ENCODE assay signal across 8 mouse cellular contexts in the genomic region with DNA sequence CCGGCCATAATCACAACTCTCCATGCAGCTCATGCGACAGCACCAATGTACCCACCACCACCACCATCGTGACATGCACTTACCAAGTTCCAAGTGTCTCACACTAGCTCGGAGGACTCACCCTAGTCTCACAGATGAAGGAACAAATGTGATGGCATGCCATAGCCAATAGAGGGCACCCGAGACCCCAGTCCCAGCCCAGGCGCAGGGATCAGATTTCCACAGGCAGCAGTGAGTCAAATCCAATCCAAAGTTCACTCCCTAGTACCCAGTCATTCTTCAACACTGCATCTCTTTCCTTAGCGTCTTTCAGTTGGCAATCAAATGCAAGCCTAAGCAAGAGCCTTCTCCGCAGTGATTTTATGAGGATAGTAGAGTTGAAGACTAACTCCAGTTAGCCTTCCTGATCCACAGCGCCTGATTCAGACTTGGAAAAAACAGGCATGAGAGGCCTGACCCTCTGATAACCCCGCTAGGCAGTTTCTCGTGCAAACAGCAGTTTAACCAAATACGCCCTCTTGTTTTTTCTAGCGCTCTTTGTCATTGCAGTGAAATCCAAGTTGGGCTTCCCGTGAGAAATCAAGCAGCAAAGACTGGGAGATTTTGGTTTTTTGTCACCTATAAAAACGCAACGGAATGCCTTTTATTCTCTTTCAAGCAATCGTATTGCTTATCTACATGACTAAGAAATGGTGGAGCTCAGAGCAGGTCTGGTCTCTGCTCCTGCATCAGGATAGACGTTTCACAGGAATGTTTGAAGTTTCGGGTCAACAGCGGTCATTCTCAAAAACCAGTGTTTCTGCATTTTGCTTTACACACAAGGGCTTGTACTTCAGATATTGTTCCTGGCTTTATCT. TPM values are rescaled to one million over a fixed set of nuclear protein-coding genes. Genes with fewer than 3 reads are reported as not detected.
DNase-seq lines count a peak whose midpoint lies in the region; ATAC-seq lines count a peak whose summit lies in the region.

No protein-coding gene starts in this region.

- peak; percentile 23 for DNase-seq in gastrocnemius, adult 18-20 months (ENCODE audit: low spot score)
- DNase-seq in gastrocnemius, adult 8-10 months (ENCODE audit: low spot score in 2 of 2), result no peak
- peak; percentile 63 for DNase-seq in MEL-GATA-1-ER (ENCODE audit: extremely low read depth, low read depth)
- DNase-seq in embryonic facial prominence, embryonic 11.5 days (ENCODE audit: low spot score), result peak; percentile 74
- DNase-seq in heart, postnatal 10 days, result peak; percentile 61 to 69
- peak; percentile 54 to 70 for DNase-seq in kidney, postnatal 36 days
- peak; percentile 31 for DNase-seq in thymus, postnatal 14 days

- peak; percentile 74; the same call in 1 of the 2 replicates for ATAC-seq in embryonic facial prominence, embryonic 11.5 days (replicated peaks; ENCODE audit: insufficient number of reproducible peaks, low FRiP score, low TSS enrichment, low read depth)

- H3K9me3 ChIP-seq in embryonic facial prominence, embryonic 11.5 days (replicated peaks; ENCODE audit: control insufficient read depth, low read length), result no peaks in the 10 kb centered on the region
- no peaks in the 10 kb centered on the region for H3K9me3 ChIP-seq in megakaryocyte, embryonic 14.5 days

- no peak overlapping the region for H3K9ac ChIP-seq in embryonic facial prominence, embryonic 11.5 days (replicated peaks; ENCODE audit: low read length)

- no peaks in the 10 kb centered on the region for H3K27me3 ChIP-seq in embryonic facial prominence, embryonic 11.5 days (ENCODE audit: control insufficient read depth, insufficient read depth, low read length)
- H3K27me3 ChIP-seq in megakaryocyte, embryonic 14.5 days (replicated peaks), result no peaks in the 10 kb centered on the region

- 31% methylated on average over 20 of the region's 20 CpGs for WGBS in embryonic facial prominence, embryonic 11.5 days

- no peak overlapping the region for H3K27ac ChIP-seq in embryonic facial prominence, embryonic 11.5 days (replicated peaks; ENCODE audit: low read depth, low read length)

- H3K4me3 ChIP-seq in embryonic facial prominence, embryonic 11.5 days (ENCODE audit: low read depth, low read length), result no peak overlapping the region
- H3K4me3 ChIP-seq in megakaryocyte, embryonic 14.5 days (replicated peaks), result peak overlapping the region; percentile 83

- H3K4me1 ChIP-seq in embryonic facial prominence, embryonic 11.5 days (ENCODE audit: control insufficient read depth, insufficient read depth, low read length), result no peaks in the 10 kb centered on the region
- H3K4me1 ChIP-seq in megakaryocyte, embryonic 14.5 days, result peaks cover 49% of the 10 kb centered on the region

- H3K36me3 ChIP-seq in embryonic facial prominence, embryonic 11.5 days (replicated peaks; ENCODE audit: control insufficient read depth, insufficient read depth, low read depth, low read length), result no peaks in the 10 kb centered on the region
- no peaks in the 10 kb centered on the region for H3K36me3 ChIP-seq in megakaryocyte, embryonic 14.5 days (replicated peaks; ENCODE audit: low read length)

- H3K4me2 ChIP-seq in embryonic facial prominence, embryonic 11.5 days (ENCODE audit: low read depth, low read length), result no peak overlapping the region

- intact Hi-C loops in heart, postnatal 10 days (cut with DNase I), result loop anchor here (5.0 kb wide), 4 partner anchors 86 to 321 kb away; a partner anchor contains a TSS

RNA-seq across cellular contexts. Expression of a gene that starts 8.6 kb away (rescaled TPM):
- total RNA-seq in gastrocnemius, adult 18-20 months (2021), result 10 to 100 TPM; 14.4 to 16.7 TPM
- 10 to 100 TPM; 15.3 to 18.8 (median 16.9) TPM for total RNA-seq in gastrocnemius, adult 8-10 months (2022)
- polyA plus RNA-seq in embryonic facial prominence, embryonic 11.5 days (2014; fragmentation: Nextera tagmentation; extraction: Ambion mirVana), result 134 and 143 TPM in 2 replicates
- total RNA-seq in heart, postnatal 10 days (2021), result 10 to 100 TPM; 21.5 to 25.2 TPM
- polyA plus RNA-seq in megakaryocyte, embryonic 14.5 days (2012; ENCODE audit: insufficient read depth, low replicate concordance), result 2.5 TPM in 1 of 2 replicates, not detected in the other

Comparison
In these comparisons a context has a peak if more than half of its experiments do, and no peak if none do; other contexts are left out.
1. DNase-seq: peak in gastrocnemius, adult 18-20 months (single experiment), MEL-GATA-1-ER (single experiment), embryonic facial prominence, embryonic 11.5 days (single experiment), heart, postnatal 10 days (2 of 2), kidney, postnatal 36 days (2 of 2) and thymus, postnatal 14 days (single experiment); none in gastrocnemius, adult 8-10 months (0 of 2).